Mouse (Mus musculus) CH12.LX (cell line): ENCODE results near the gene Actl10. TPM values are rescaled to one million over a fixed set of nuclear protein-coding genes. Genes with fewer than 3 reads are reported as not detected.

ENCODE experiments used
- DNase-seq: peaks from one replicate; pipeline ENCODE4 v3.0.0-alpha.2; 2013; ENCODE audit errors: extremely low read depth
- H3K27ac ChIP-seq: 2 replicates; pipeline ENCODE4 v1.5.1; 2012; ENCODE audit warnings: low read depth, mild to moderate bottlenecking, control low read depth, moderate library complexity; ENCODE audit not compliant: insufficient read depth
- H3K27me3 ChIP-seq: replicated peaks from 2 replicates; pipeline ENCODE3; 2012; ENCODE audit warnings: inconsistent platforms
- H3K36me3 ChIP-seq, 2 experiments: replicated peaks in 1 of 2; 2 replicates each; pipeline versions ENCODE3 to v1.6.1; 2012; ENCODE audit warnings: inconsistent platforms in 1 of 2, low read length in 1 of 2, mild to moderate bottlenecking in 1 of 2, mixed read lengths in 1 of 2, moderate library complexity in 1 of 2; ENCODE audit not compliant: control insufficient read depth in 1 of 2, insufficient read depth in 1 of 2
- H3K4me1 ChIP-seq, 2 experiments: 2 replicates each; pipeline ENCODE4 v1.6.1; 2012; ENCODE audit warnings: inconsistent platforms in 1 of 2, moderate library complexity in 1 of 2; ENCODE audit not compliant: insufficient read depth in 2 of 2, control insufficient read depth in 1 of 2
- H3K4me2 ChIP-seq: 2 replicates; pipeline ENCODE4 v1.6.1; 2012; ENCODE audit warnings: low read depth, mild to moderate bottlenecking, control low read depth; ENCODE audit not compliant: poor library complexity, insufficient read depth, severe bottlenecking
- H3K4me3 ChIP-seq, 3 experiments: fragments of 150-350 bp in 1 of 3; sonication (generic) in 1 of 3; replicated peaks in 1 of 3; 2 replicates each; pipeline versions ENCODE3 to v1.5.1; 2011 to 2012; ENCODE audit warnings: low read depth in 2 of 3, low read length in 2 of 3, mild to moderate bottlenecking in 2 of 3, moderate library complexity in 2 of 3, control low read depth in 1 of 3, improper control_type of control experiment in 1 of 3, inconsistent platforms in 1 of 3, mixed read lengths in 1 of 3; ENCODE audit not compliant: poor library complexity in 1 of 3
- H3K79me2 ChIP-seq: replicated peaks from 2 replicates; pipeline ENCODE4 v1.6.1; 2012; ENCODE audit warnings: mild to moderate bottlenecking, moderate library complexity; ENCODE audit not compliant: control insufficient read depth, poor library complexity, insufficient read depth, severe bottlenecking; ENCODE audit errors: extremely low read depth
- H3K9ac ChIP-seq: 2 replicates; pipeline ENCODE4 v1.6.1; 2012; ENCODE audit warnings: low read depth, mild to moderate bottlenecking, control low read depth, moderate library complexity; ENCODE audit not compliant: insufficient read depth
- H3K9me3 ChIP-seq: replicated peaks from 2 replicates; pipeline ENCODE3; 2012; ENCODE audit warnings: low read length, inconsistent platforms, mixed read lengths
- CHD1 ChIP-seq: IDR thresholded peaks from 2 replicates; pipeline ENCODE4 v1.6.1; 2012; ENCODE audit warnings: low read depth, low read length, improper control_type of control experiment, inconsistent platforms
- CHD2 ChIP-seq: IDR thresholded peaks from 2 replicates; pipeline ENCODE4 v1.6.1; 2011; ENCODE audit warnings: low read length, improper control_type of control experiment
- CTCF ChIP-seq, 2 experiments: IDR thresholded peaks in 1 of 2; conservative IDR thresholded peaks in 1 of 2; 2 replicates each; pipeline ENCODE4 v1.5.1; 2011 to 2012; ENCODE audit warnings: low read depth in 2 of 2, low read length in 2 of 2, improper control_type of control experiment in 1 of 2, inconsistent platforms in 1 of 2, mild to moderate bottlenecking in 1 of 2, moderate library complexity in 1 of 2
- E2F4 ChIP-seq: IDR thresholded peaks from 2 replicates; pipeline ENCODE4 v1.6.1; 2011; ENCODE audit warnings: low read depth, low read length, improper control_type of control experiment; ENCODE audit not compliant: insufficient replicate concordance
- ELF1 ChIP-seq: IDR thresholded peaks from 2 replicates; pipeline ENCODE4 v1.6.1; 2014; ENCODE audit warnings: low read depth, mild to moderate bottlenecking, inconsistent platforms, low read length, improper control_type of control experiment
- EP300 ChIP-seq: IDR thresholded peaks from 2 replicates; pipeline ENCODE4 v1.6.1; 2011; ENCODE audit warnings: low read length, improper control_type of control experiment
- ETS1 ChIP-seq: conservative IDR thresholded peaks from 2 replicates; pipeline ENCODE4 v1.6.1; 2012; ENCODE audit warnings: low read depth, mild to moderate bottlenecking, inconsistent platforms, low read length, improper control_type of control experiment, moderate library complexity
- GABPA ChIP-seq: IDR thresholded peaks from 2 replicates; pipeline ENCODE4 v1.6.1; 2012; ENCODE audit warnings: low read depth, low read length, improper control_type of control experiment, inconsistent platforms; ENCODE audit not compliant: insufficient replicate concordance
- HCFC1 ChIP-seq: IDR thresholded peaks from 2 replicates; pipeline ENCODE4 v1.6.1; 2012; ENCODE audit warnings: low read depth, mild to moderate bottlenecking, inconsistent platforms, low read length, improper control_type of control experiment
- IRF4 ChIP-seq: IDR thresholded peaks from 2 replicates; pipeline ENCODE4 v1.6.1; 2014; ENCODE audit warnings: low read depth, mild to moderate bottlenecking, inconsistent platforms, low read length, improper control_type of control experiment
- KAT2A ChIP-seq: IDR thresholded peaks from 2 replicates; pipeline ENCODE4 v1.6.1; 2012; ENCODE audit warnings: low read length, improper control_type of control experiment, inconsistent platforms; ENCODE audit not compliant: insufficient replicate concordance
- MAFK ChIP-seq: IDR thresholded peaks from 2 replicates; pipeline ENCODE4 v1.6.1; 2011; ENCODE audit warnings: low read length, improper control_type of control experiment; ENCODE audit not compliant: insufficient replicate concordance
- MAX ChIP-seq: IDR thresholded peaks from 2 replicates; pipeline ENCODE4 v1.6.1; 2011; ENCODE audit warnings: low read length, improper control_type of control experiment
- MEF2A ChIP-seq: IDR thresholded peaks from 2 replicates; pipeline ENCODE4 v1.6.1; 2014; ENCODE audit warnings: low read depth, mild to moderate bottlenecking, inconsistent platforms, low read length, improper control_type of control experiment, borderline replicate concordance
- MXI1 ChIP-seq: IDR thresholded peaks from 2 replicates; pipeline ENCODE4 v1.6.1; 2011; ENCODE audit warnings: mild to moderate bottlenecking, low read depth, low read length, improper control_type of control experiment
- MYC ChIP-seq: IDR thresholded peaks from 2 replicates; pipeline ENCODE4 v1.6.1; 2011; ENCODE audit warnings: low read depth, mild to moderate bottlenecking, improper control_type of control experiment, low read length
- NELFE ChIP-seq: IDR thresholded peaks from 2 replicates; pipeline ENCODE4 v1.6.1; 2011; ENCODE audit warnings: low read depth, low read length, improper control_type of control experiment
- NRF1 ChIP-seq: IDR thresholded peaks from 2 replicates; pipeline ENCODE4 v1.6.1; 2014; ENCODE audit warnings: low read depth, mild to moderate bottlenecking, inconsistent platforms, low read length, improper control_type of control experiment, moderate library complexity
- POLR2A ChIP-seq: IDR thresholded peaks from 2 replicates; pipeline ENCODE4 v1.6.1; 2011; ENCODE audit warnings: low read depth, mild to moderate bottlenecking, improper control_type of control experiment, low read length
- POLR2AphosphoS2 ChIP-seq: IDR thresholded peaks from 2 replicates; pipeline ENCODE4 v1.6.1; 2011; ENCODE audit warnings: low read depth, low read length, improper control_type of control experiment
- RAD21 ChIP-seq: IDR thresholded peaks from 2 replicates; pipeline ENCODE4 v1.6.1; 2011; ENCODE audit warnings: low read depth, mild to moderate bottlenecking, low read length, improper control_type of control experiment, moderate library complexity
- RCOR1 ChIP-seq: conservative IDR thresholded peaks from 2 replicates; pipeline ENCODE4 v1.6.1; 2012; ENCODE audit warnings: low read depth, mild to moderate bottlenecking, inconsistent platforms, low read length, improper control_type of control experiment
- SMC3 ChIP-seq: IDR thresholded peaks from 2 replicates; pipeline ENCODE4 v1.6.1; 2011; ENCODE audit warnings: low read depth, low read length, improper control_type of control experiment
- TBP ChIP-seq: conservative IDR thresholded peaks from 2 replicates; pipeline ENCODE4 v1.6.1; 2011; ENCODE audit warnings: low read depth, low read length, improper control_type of control experiment
- TCF12 ChIP-seq: IDR thresholded peaks from 2 replicates; pipeline ENCODE4 v1.6.1; 2014; ENCODE audit warnings: low read depth, mild to moderate bottlenecking, inconsistent platforms, low read length, improper control_type of control experiment
- USF1 ChIP-seq: IDR thresholded peaks from 2 replicates; pipeline ENCODE4 v1.6.1; 2014; ENCODE audit warnings: low read depth, mild to moderate bottlenecking, inconsistent platforms, low read length, improper control_type of control experiment
- USF2 ChIP-seq: conservative IDR thresholded peaks from 2 replicates; pipeline ENCODE4 v1.6.1; 2011; ENCODE audit warnings: low read depth, low read length, improper control_type of control experiment
- ZNF384 ChIP-seq: IDR thresholded peaks from 2 replicates; pipeline ENCODE4 v1.6.1; 2012; ENCODE audit warnings: low read depth, low read length, improper control_type of control experiment, inconsistent platforms
- dilution Hi-C: fragments of 300-500 bp; cut with MboI; formaldehyde crosslinking; loops from 2 replicates; pipeline ENCODE4 v1.14.3; 2020; ENCODE audit warnings: low sequenced_read_pairs; ENCODE audit not compliant: extremely low pct_unique_long_range_greater_than_20kb, extremely low pct_ligation_motif_present
- in situ Hi-C: fragments of 300-500 bp; cut with MboI; formaldehyde crosslinking; loops from 3 replicates; pipeline ENCODE4 v1.14.3; 2019; ENCODE audit warnings: low sequenced_read_pairs, low pct_ligation_motif_present, low pct_unique_long_range_greater_than_20kb, mixed read lengths
- polyA plus RNA-seq: library from polyadenylated mRNA; unstranded; fragments of >175 nt; gene quantifications from 2 replicates; pipeline ENCODE4 v1.2.1, GENCODE M21; 2012; ENCODE audit warnings: low read depth; ENCODE audit not compliant: insufficient read length
- total RNA-seq, 2 experiments: library from RNA; depleted of rRNA; stranded (reverse); fragments of 300-350 nt in 1 of 2; fragments of >200 nt in 1 of 2; gene quantifications; 2 replicates each; pipeline ENCODE4 v1.2.3; 2012 to 2014

Gene Actl10
- total and polyA plus RNA-seq, 3 experiments = 0.20 to 0.25 TPM; not detected in 1

GRCm38 (mm10) chr2:154568329-154569070 is 16.9 kb downstream of the Actl10 start:
- H3K79me2 ChIP-seq = peaks cover 22% of the 10 kb centered on the region
- peak overlapping the region; percentile 3; the same call in 1 of the 2 replicates for H3K27ac ChIP-seq
- in situ Hi-C loops = no loop called here
- peak overlapping the region; percentile 88 for H3K4me2 ChIP-seq
- TF ChIP-seq MEF2A = no peak
- TF ChIP-seq RAD21 = no peak
- no peak for TF ChIP-seq NELFE
- TF ChIP-seq GABPA = no peak
- TF ChIP-seq CTCF (conservative IDR thresholded peaks at IDR 0.05 in 1 of 2, IDR thresholded peaks at IDR 0.05 in 1 of 2; ENCODE audit: low read depth in 2 of 2, low read length in 2 of 2) = no peak
- no peak for TF ChIP-seq ETS1
- TF ChIP-seq KAT2A = no peak
- TF ChIP-seq CHD1 = no peak
- TF ChIP-seq MXI1 = no peak
- no peak for TF ChIP-seq IRF4
- TF ChIP-seq, all 38 proteins: peak for 0
- Histone ChIP-seq H3K9me3 (no peaks in the 10 kb centered on the region), H3K36me3 (peaks cover 10 to 32% of the 10 kb centered on the region in 2 experiments), H3K4me1 (peaks cover 3 to 44% of the 10 kb centered on the region in 2 experiments), H3K4me3 (peak overlapping the region; percentile 74 to 95 (median 75)), H3K27me3 (no peaks in the 10 kb centered on the region), H3K9ac (peak overlapping the region; percentile 64)
- no peak for DNase-seq
- dilution Hi-C loops = no loop called here

DNA sequence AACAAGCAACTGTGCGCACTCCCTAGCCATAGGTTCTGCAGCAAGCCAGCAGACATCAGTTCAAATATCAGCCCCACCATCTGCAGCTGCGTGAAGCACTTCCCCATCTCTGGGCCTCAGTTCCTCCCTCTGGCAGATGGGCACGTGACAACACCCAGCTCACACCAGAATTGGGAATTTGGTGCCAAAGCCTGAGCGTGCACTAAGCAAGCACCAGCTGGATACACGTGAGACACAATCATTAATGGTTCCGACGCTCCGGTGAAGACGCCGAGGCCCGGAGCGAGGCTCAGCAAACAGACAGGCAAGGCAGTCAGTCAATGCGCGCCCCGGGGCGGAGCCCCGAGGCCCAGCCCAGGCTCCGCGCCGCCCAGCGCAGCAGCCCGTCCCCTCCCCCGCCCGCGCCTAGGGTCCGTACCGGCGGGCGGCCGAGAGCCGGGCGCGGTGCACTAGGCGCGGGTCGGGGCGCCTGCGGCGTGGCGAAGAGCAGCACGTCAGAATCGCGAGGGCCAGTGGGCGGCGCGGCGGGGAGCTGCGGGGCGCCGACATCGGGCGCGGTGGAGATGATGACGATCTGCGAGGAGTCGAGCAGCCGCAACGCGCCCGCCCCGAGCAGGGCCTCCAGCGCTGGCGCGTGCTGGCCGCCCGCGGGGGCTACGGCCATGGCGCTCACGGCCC is 17.6 kb downstream of the Actl10 start:
- Histone ChIP-seq H3K9ac (peak overlapping the region; percentile 64), H3K27ac (peak overlapping the region; percentile 56), H3K4me1 (peaks cover 4 to 48% of the 10 kb centered on the region in 2 experiments), H3K4me2 (peak overlapping the region; percentile 88), H3K36me3 (peaks cover 3 to 25% of the 10 kb centered on the region in 2 experiments), H3K79me2 (peaks cover 22% of the 10 kb centered on the region), H3K4me3 (peak overlapping the region; percentile 74 to 95 (median 75)), H3K27me3 (no peaks in the 10 kb centered on the region), H3K9me3 (no peaks in the 10 kb centered on the region)
- dilution Hi-C loops (no loop called here), in situ Hi-C loops (no loop called here)
- peak; percentile 80 for DNase-seq
- no peak for TF ChIP-seq CTCF (conservative IDR thresholded peaks at IDR 0.05 in 1 of 2, IDR thresholded peaks at IDR 0.05 in 1 of 2; ENCODE audit: low read depth in 2 of 2, low read length in 2 of 2)
- peak; percentile 90 for TF ChIP-seq MXI1
- TF ChIP-seq CHD1 = no peak
- TF ChIP-seq NRF1 = no peak; the same call in 1 of the 2 replicates
- no peak for TF ChIP-seq ETS1
- peak; percentile 84 for TF ChIP-seq USF1
- no peak for TF ChIP-seq MEF2A
- TF ChIP-seq TCF12 = 0 out of 2 replicates have a peak, but pooled peaks have one; percentile 27
- 0 out of 2 replicates have a peak, but pooled peaks have one; percentile 51 for TF ChIP-seq NELFE
- no peak for TF ChIP-seq ZNF384
- no peak for TF ChIP-seq GABPA
- no peak for TF ChIP-seq IRF4
- TF ChIP-seq MAX = peak; percentile 89
- TF ChIP-seq RCOR1 = no peak
- peak; percentile 31; the same call in 1 of the 2 replicates for TF ChIP-seq CHD2
- TF ChIP-seq ELF1 = peak; percentile 34; the same call in 1 of the 2 replicates
- no peak for TF ChIP-seq SMC3
- TF ChIP-seq MAFK = no peak
- peak; percentile 76 for TF ChIP-seq USF2
- TF ChIP-seq POLR2A = peak; percentile 44; the same call in 1 of the 2 replicates
- no peak for TF ChIP-seq E2F4
- 0 out of 2 replicates have a peak, but pooled peaks have one; percentile 29 for TF ChIP-seq KAT2A
- no peak for TF ChIP-seq MYC
- peak; percentile 32 for TF ChIP-seq HCFC1
- TF ChIP-seq POLR2AphosphoS2 = no peak
- no peak for TF ChIP-seq TBP
- no peak for TF ChIP-seq EP300
